In genomic region chr12:116071023-116071422, GRCm38 (mm10) we compare ENCODE assay signal across 8 mouse cellular contexts. TPM values are rescaled to one million over a fixed set of nuclear protein-coding genes. Genes with fewer than 3 reads are reported as not detected.
DNase-seq lines count a peak whose midpoint lies in the region; ATAC-seq lines count a peak whose summit lies in the region.

No protein-coding gene starts in this region.

- no peak overlapping the region for H3K4me3 ChIP-seq in intestine, embryonic 16.5 days (ENCODE audit: low read length)

- no peaks in the 10 kb centered on the region for H3K9me3 ChIP-seq in intestine, embryonic 16.5 days (ENCODE audit: control insufficient read depth, low read length)

- DNase-seq in thymus, postnatal 4 days, result peak; percentile 24
- no peak for DNase-seq in thymus, postnatal 36 days
- DNase-seq in cerebellum, postnatal 14 days, result peak; percentile 67 to 75
- peak; percentile 35 to 58 for DNase-seq in frontal cortex, postnatal 36 days (ENCODE audit: low spot score in 2 of 2)
- DNase-seq in lung, postnatal 10 days, result peak; percentile 57
- peak; percentile 41 to 57 for DNase-seq in right cerebral cortex, adult 2 months (ENCODE audit: low spot score in 2 of 2)
- DNase-seq in thymus, postnatal 10 days (ENCODE audit: low spot score in 2 of 2), result no peak

- no peak overlapping the region for H3K9ac ChIP-seq in intestine, embryonic 16.5 days (ENCODE audit: low read depth, low read length)

- WGBS in intestine, embryonic 16.5 days, result 19% methylated on average over 3 of the region's 3 CpGs

- H3K27ac ChIP-seq in intestine, embryonic 16.5 days (ENCODE audit: low read length), result no peak overlapping the region

- H3K36me3 ChIP-seq in intestine, embryonic 16.5 days (ENCODE audit: control insufficient read depth, insufficient read depth, low read length), result no peaks in the 10 kb centered on the region

- H3K4me1 ChIP-seq in intestine, embryonic 16.5 days (ENCODE audit: control insufficient read depth, insufficient read depth, low read length), result no peaks in the 10 kb centered on the region

- no peaks in the 10 kb centered on the region; the same call in 1 of the 2 replicates for H3K27me3 ChIP-seq in intestine, embryonic 16.5 days (replicated peaks; ENCODE audit: control insufficient read depth, insufficient read depth, low read length)

- no peak overlapping the region for H3K4me2 ChIP-seq in intestine, embryonic 16.5 days (ENCODE audit: low read depth, low read length)

- ATAC-seq in intestine, embryonic 16.5 days, result peak; percentile 84

RNA-seq across cellular contexts. Expression of gene Vipr2, which starts 6.5 kb away (rescaled TPM):
- polyA plus RNA-seq in intestine, embryonic 16.5 days (2015; fragmentation: Nextera tagmentation; extraction: Ambion mirVana), result 2.8 and 3.4 TPM in 2 replicates

RNA-seq across cellular contexts. Expression of gene Zfp386, which starts 23.5 kb away (rescaled TPM):
- polyA plus RNA-seq in intestine, embryonic 16.5 days (2015; fragmentation: Nextera tagmentation; extraction: Ambion mirVana), result 25.7 and 28.4 TPM in 2 replicates

Comparison
In these comparisons a context has a peak if more than half of its experiments do, and no peak if none do; other contexts are left out.
1. DNase-seq: peak in thymus, postnatal 4 days (single experiment), cerebellum, postnatal 14 days (2 of 2), frontal cortex, postnatal 36 days (2 of 2), lung, postnatal 10 days (single experiment) and right cerebral cortex, adult 2 months (2 of 2); none in thymus, postnatal 36 days (0 of 2) and thymus, postnatal 10 days (0 of 2).